Mouse (Mus musculus) neural tube, embryonic 11.5 days (tissue): ENCODE results near the gene Sat2. TPM values are rescaled to one million over a fixed set of nuclear protein-coding genes. Genes with fewer than 3 reads are reported as not detected.

Source experiments
- ATAC-seq: fragments of 200-750 bp; cut with Nextera tagmentation; 2 replicates; pipeline ENCODE4 v1.8.0; 2017; ENCODE audit warnings: moderate number of reproducible peaks, mild to moderate bottlenecking, moderate TSS enrichment, moderate library complexity; ENCODE audit not compliant: insufficient read depth, low FRiP score, low TSS enrichment
- DNase-seq: peaks from one replicate; pipeline ENCODE4 v3.0.0-alpha.2; 2015; ENCODE audit warnings: low spot score
- H3K27ac ChIP-seq: fragments of 300-500 bp; sonication (generic); 2 replicates; pipeline ENCODE4 v1.5.1; 2014; ENCODE audit warnings: low read depth, mild to moderate bottlenecking, low read length
- H3K27me3 ChIP-seq: fragments of 300-500 bp; sonication (generic); 2 replicates; pipeline ENCODE4 v1.6.1; 2014; ENCODE audit warnings: mild to moderate bottlenecking, low read length, mixed read lengths; ENCODE audit not compliant: control insufficient read depth, insufficient read depth
- H3K36me3 ChIP-seq: fragments of 300-500 bp; sonication (generic); 2 replicates; pipeline ENCODE4 v1.6.1; 2014; ENCODE audit warnings: mild to moderate bottlenecking, low read length, moderate library complexity, mixed read lengths; ENCODE audit not compliant: control insufficient read depth, insufficient read depth
- H3K4me1 ChIP-seq: fragments of 300-500 bp; sonication (generic); 2 replicates; pipeline ENCODE4 v1.6.1; 2014; ENCODE audit warnings: low read length, mixed read lengths; ENCODE audit not compliant: control insufficient read depth, insufficient read depth
- H3K4me2 ChIP-seq: fragments of 300-500 bp; sonication (generic); 2 replicates; pipeline ENCODE4 v1.6.1; 2014; ENCODE audit warnings: low read depth, mild to moderate bottlenecking, moderate library complexity
- H3K4me3 ChIP-seq: fragments of 300-500 bp; sonication (generic); 2 replicates; pipeline ENCODE4 v1.5.1; 2014; ENCODE audit warnings: low read depth, low read length
- H3K9ac ChIP-seq: fragments of 300-500 bp; sonication (generic); 2 replicates; pipeline ENCODE4 v1.6.1; 2014; ENCODE audit warnings: mild to moderate bottlenecking, low read length
- H3K9me3 ChIP-seq: fragments of 300-500 bp; sonication (generic); 2 replicates; pipeline ENCODE4 v1.6.1; 2016; ENCODE audit warnings: low read length; ENCODE audit not compliant: control insufficient read depth
- WGBS: fragments of 180-500 bp; shearing (Covaris S2); extraction: QIAGEN DNeasy Blood & Tissue Kit; methylation state at CpG from one replicate; pipeline ENCODE4 v1.1.7; 2014; 5-methylcytosine and 5-hydroxymethylcytosine counted together
- polyA plus RNA-seq: library from polyadenylated mRNA; unstranded; fragments of >200 nt; fragmentation: Nextera tagmentation; extraction: Ambion mirVana; gene quantifications from 2 replicates; pipeline ENCODE4 v1.2.1, GENCODE M21; 2014

Gene Sat2
- polyA plus RNA-seq, 1 experiment from 2014 or later = 19.0 TPM

- peak overlapping the region; percentile 88 for H3K9ac ChIP-seq
- ATAC-seq (no peak), DNase-seq (no peak)
- no peaks in the 10 kb centered on the region for H3K9me3 ChIP-seq
- H3K4me1 ChIP-seq = peaks cover 17% of the 10 kb centered on the region
- H3K4me2 ChIP-seq = peak overlapping the region; percentile 72
- 2% methylated on average over 8 of the region's 8 CpGs for WGBS
- no peaks in the 10 kb centered on the region for H3K36me3 ChIP-seq
- H3K27ac ChIP-seq = peak overlapping the region; percentile 92
- peak overlapping the region; percentile 71 for H3K4me3 ChIP-seq
- H3K27me3 ChIP-seq = no peaks in the 10 kb centered on the region
These were observed 40.0 kb upstream of the Sat2 start for GRCm38 (mm10) chr11:69581814-69582213.

- Histone ChIP-seq H3K9ac (no peak overlapping the region; the same call in 1 of the 2 replicates), H3K4me2 (peak overlapping the region; percentile 72)
These were observed 39.5 kb upstream of the Sat2 start for GRCm38 (mm10) chr11:69582230-69582805.

GRCm38 (mm10) chr11:69584008-69584407 is 37.8 kb upstream of the Sat2 start:
- H3K4me2 ChIP-seq = no peak overlapping the region
- peaks cover 7% of the 10 kb centered on the region; the same call in 1 of the 2 replicates for H3K4me1 ChIP-seq
- DNase-seq (no peak), ATAC-seq (no peak)
- H3K9ac ChIP-seq = no peak overlapping the region
- H3K36me3 ChIP-seq = peaks cover 14% of the 10 kb centered on the region
- H3K27me3 ChIP-seq = no peaks in the 10 kb centered on the region
- H3K4me3 ChIP-seq = no peak overlapping the region
- 90% methylated on average over 7 of the region's 7 CpGs for WGBS
- H3K9me3 ChIP-seq = no peaks in the 10 kb centered on the region
- no peak overlapping the region for H3K27ac ChIP-seq

More at GRCm38 (mm10) chr11:69582230-69582805, 39.5 kb upstream of the Sat2 start:
- Histone ChIP-seq H3K4me1 (peaks cover 12% of the 10 kb centered on the region), H3K36me3 (peaks cover 2% of the 10 kb centered on the region; the same call in 1 of the 2 replicates), H3K27ac (no peak overlapping the region), H3K9me3 (no peaks in the 10 kb centered on the region), H3K4me3 (peak overlapping the region; percentile 71), H3K27me3 (no peaks in the 10 kb centered on the region)
- 63% methylated on average over 9 of the region's 9 CpGs for WGBS
- DNase-seq (no peak), ATAC-seq (no peak)

GRCm38 (mm10) chr11:69584937-69585336 is 36.9 kb upstream of the Sat2 start:
- DNase-seq = no peak
- Histone ChIP-seq H3K36me3 (peaks cover 20% of the 10 kb centered on the region), H3K27me3 (no peaks in the 10 kb centered on the region), H3K27ac (no peak overlapping the region), H3K4me2 (no peak overlapping the region), H3K9me3 (no peaks in the 10 kb centered on the region), H3K9ac (no peak overlapping the region), H3K4me3 (no peak overlapping the region), H3K4me1 (peaks cover 4% of the 10 kb centered on the region; the same call in 1 of the 2 replicates)
- WGBS = 97% methylated on average over 13 of the region's 13 CpGs
- ATAC-seq = no peak

GRCm38 (mm10) chr11:69585718-69586325 is 36.0 kb upstream of the Sat2 start:
- no peak overlapping the region for H3K27ac ChIP-seq
- H3K27me3 ChIP-seq = no peaks in the 10 kb centered on the region
- DNase-seq (no peak), ATAC-seq (no peak)
- H3K9ac ChIP-seq = no peak overlapping the region
- H3K4me3 ChIP-seq = no peak overlapping the region
- 82% methylated on average over 7 of the region's 7 CpGs for WGBS
- H3K4me1 ChIP-seq = peaks cover 4% of the 10 kb centered on the region; the same call in 1 of the 2 replicates
- peaks cover 26% of the 10 kb centered on the region for H3K36me3 ChIP-seq
- H3K9me3 ChIP-seq = no peaks in the 10 kb centered on the region
- H3K4me2 ChIP-seq = no peak overlapping the region

GRCm38 (mm10) chr11:69589207-69589834 is 32.5 kb upstream of the Sat2 start:
- H3K36me3 ChIP-seq = peaks cover 28% of the 10 kb centered on the region
- WGBS = 96% methylated on average over 22 of the region's 22 CpGs

GRCm38 (mm10) chr11:69590622-69591021 is 31.2 kb upstream of the Sat2 start:
- DNase-seq (no peak), ATAC-seq (no peak)
- Histone ChIP-seq H3K9me3 (no peaks in the 10 kb centered on the region), H3K4me2 (no peak overlapping the region), H3K9ac (no peak overlapping the region), H3K4me3 (no peak overlapping the region), H3K36me3 (peaks cover 28% of the 10 kb centered on the region), H3K27ac (no peak overlapping the region), H3K27me3 (no peaks in the 10 kb centered on the region), H3K4me1 (no peaks in the 10 kb centered on the region)
- 96% methylated on average over 8 of the region's 8 CpGs for WGBS

More at GRCm38 (mm10) chr11:69589207-69589834, 32.5 kb upstream of the Sat2 start:
- ATAC-seq = no peak
- Histone ChIP-seq H3K9ac (no peak overlapping the region), H3K4me3 (no peak overlapping the region), H3K4me2 (no peak overlapping the region), H3K27me3 (no peaks in the 10 kb centered on the region), H3K27ac (no peak overlapping the region), H3K9me3 (no peaks in the 10 kb centered on the region), H3K4me1 (no peaks in the 10 kb centered on the region)
- DNase-seq = no peak

- no peak for ATAC-seq
- no peak overlapping the region for H3K4me3 ChIP-seq
- no peaks in the 10 kb centered on the region for H3K27me3 ChIP-seq
- no peaks in the 10 kb centered on the region for H3K9me3 ChIP-seq
- H3K4me1 ChIP-seq = no peaks in the 10 kb centered on the region
- H3K4me2 ChIP-seq = no peak overlapping the region
- WGBS = 80% methylated on average over 3 of the region's 3 CpGs
- no peak overlapping the region for H3K27ac ChIP-seq
- H3K36me3 ChIP-seq = peaks cover 28% of the 10 kb centered on the region
- no peak for DNase-seq
- no peak overlapping the region for H3K9ac ChIP-seq
These were observed 30.4 kb upstream of the Sat2 start for GRCm38 (mm10) chr11:69591424-69591823.
